Mouse (Mus musculus) embryo, embryonic 11 days (tissue): ENCODE results near the gene Rnf19b.

Experiments used
- DNase-seq: peaks from one replicate; pipeline ENCODE4 v3.0.0-alpha.2; 2015

The Rnf19b gene

DNA sequence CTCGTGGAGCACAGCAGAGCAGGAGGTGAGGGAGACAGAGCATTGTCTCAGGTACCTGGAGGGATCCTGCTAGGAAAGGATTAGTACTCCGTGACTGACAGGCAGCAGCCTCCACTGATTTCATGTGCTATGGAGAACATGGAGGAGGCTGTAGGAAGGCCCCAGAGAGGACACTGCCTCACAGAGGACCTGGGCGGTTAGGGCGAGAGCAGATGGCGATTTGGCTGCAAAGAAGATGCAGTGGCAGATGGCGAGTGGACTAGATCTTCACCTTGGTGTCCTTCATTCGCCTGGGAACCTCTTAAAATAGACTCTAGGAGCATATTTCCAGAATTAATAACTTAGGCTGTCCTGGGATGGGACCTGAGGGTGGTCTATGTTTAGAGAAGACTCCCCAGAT, 23.0 kb downstream of the Rnf19b start:
- DNase-seq: no peak

GRCm38 (mm10) chr4:129081512-129081911, 23.4 kb downstream of the Rnf19b start:
- DNase-seq: no peak

DNA sequence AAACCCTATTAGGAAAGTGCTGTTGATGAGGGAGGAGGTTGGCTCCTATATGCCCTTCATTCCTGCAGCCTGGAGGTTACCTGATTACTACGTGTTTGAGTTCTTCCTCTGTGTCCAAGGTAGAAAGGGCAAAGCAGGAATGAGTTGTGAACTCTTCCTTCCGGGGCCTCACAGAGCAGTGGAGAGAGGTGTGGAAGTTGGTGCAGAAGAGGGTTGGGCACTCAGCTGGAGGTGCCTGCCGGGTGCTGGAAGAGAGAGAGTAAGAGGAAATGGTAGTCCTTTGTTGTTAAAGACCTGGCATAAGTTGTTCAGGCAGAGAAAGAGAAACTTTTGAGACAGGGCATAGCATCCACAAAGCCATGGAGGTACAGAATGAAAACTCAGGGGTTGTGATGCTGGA, 23.9 kb downstream of the Rnf19b start:
- no peak for DNase-seq

- peak; percentile 86 for DNase-seq
Measured at GRCm38 (mm10) chr4:129082379-129083115, 24.5 kb downstream of the Rnf19b start.

- no peak for DNase-seq
Measured at GRCm38 (mm10) chr4:129084896-129085295, 26.8 kb downstream of the Rnf19b start.

DNA sequence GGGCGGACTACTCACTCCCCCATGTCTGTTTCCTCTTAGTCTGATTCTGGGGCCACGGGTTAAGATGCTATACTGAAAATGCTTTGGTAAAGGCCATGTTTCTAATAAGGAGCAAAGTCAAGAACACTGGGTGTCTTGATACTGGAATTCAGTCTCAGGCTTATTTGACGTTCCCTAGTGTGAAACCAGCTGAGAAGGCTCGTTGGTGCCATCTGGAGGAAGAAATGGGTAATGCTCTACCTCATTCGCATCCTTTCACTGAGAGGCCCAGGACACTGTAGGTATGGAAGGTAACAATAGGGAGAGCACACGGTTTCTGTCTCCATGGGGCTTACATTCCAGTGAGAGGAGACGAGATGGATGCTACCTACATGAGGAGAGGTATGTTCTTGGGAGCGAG, 28.0 kb downstream of the Rnf19b start:
- peak; percentile 77 for DNase-seq

DNA sequence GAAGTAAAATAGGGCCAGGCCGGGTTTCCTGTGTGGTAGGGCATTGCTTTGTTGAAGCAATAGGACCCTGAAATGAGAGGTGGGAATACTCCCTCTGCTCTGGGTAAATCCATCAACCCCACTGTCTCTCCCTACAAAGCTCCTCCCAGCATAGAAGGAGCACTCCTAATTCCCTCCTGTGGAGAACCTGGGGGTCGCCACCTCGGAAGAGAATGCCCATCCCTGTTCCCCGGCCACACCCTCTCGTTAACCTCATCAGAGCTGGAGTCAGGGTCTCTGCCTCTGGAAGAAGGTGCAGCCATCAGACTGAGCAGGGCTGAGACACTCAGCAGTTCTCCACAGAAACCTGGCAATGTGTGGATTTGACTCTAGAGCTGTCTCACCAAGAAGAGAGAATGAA, 29.8 kb downstream of the Rnf19b start:
- DNase-seq: no peak

GRCm38 (mm10) chr4:129095276-129095675, 37.2 kb downstream of the Rnf19b start:
- no peak for DNase-seq

- DNase-seq: no peak
Measured at GRCm38 (mm10) chr4:129097006-129097405, 38.9 kb downstream of the Rnf19b start.

DNA sequence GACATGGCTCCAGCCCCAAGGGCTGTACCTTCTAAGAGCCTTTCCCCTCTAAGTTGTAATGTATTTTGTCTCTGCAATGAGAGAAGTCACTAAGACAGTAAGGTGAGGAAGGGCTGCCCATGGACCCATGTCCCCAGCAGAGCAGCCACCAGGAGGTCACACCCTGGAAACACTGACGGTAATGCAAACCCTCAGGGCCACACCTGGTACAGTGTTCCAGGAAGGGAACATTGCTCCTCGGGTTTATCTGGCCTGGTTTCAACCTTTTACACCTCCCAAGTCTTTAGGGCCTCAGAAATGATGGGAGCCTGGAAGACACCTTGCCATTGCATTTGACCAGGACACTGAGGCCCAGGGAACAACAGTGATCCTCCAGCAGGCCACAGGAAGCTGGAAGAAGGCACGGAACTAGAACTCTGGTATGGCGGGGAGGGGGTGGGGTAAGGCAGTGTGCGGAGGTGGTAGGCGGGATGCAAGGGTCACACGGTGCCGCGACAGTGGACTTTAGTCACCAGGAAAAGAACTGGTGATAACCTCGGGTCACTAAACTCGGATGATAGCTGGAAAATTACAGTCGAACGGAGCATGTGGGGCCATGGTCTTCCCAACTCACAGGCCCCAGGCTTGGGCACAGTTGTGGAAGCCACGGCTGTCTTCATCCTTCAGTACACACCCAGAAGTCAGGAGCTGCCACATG, 44.2 kb downstream of the Rnf19b start:
- no peak for DNase-seq

DNA sequence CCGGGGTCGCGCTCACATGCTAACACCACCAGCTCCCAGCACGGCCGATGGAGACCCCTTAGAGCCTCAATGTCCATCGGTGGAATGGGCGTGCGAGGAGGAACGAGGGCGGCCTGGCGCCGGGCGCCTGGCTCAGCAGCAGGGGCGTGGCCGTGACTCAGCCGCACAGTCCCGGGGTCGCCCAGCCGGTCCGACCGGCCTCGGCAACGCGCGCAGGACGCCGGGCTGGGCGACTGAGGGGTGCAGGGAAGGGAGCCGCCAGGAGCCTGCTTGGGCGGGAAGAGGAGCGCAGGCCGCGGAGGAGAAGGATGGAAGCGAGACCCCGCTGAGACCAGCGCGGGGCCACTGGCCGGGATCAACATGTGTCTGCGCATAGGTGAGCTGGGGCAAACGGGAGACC, 47.3 kb downstream of the Rnf19b start, which contains the start of gene Tmem54:
Gene Tmem54, plus strand, starts transcription at position 193 of the 400 bp plus-strand sequence.
- peak; percentile 52 for DNase-seq

DNA sequence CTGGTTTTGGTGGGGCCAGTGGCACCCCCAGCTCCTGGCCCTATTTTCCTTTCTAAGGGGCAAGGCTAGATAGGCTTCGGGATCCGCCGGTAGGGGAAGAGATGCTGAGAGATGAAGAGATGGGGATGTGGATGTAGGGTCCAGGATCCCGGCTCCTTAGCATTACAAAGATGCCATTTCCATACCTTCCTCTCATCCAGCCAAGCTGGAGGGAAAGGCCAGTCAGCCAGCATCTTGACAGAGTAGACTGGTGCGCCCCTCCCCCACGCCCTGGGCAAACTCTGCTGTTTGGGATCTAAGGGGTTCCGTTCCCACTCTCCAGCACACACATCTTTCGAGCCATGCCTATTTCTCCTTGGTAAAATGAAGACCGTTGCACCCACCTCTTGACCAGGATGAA, 48.0 kb downstream of the Rnf19b start:
- DNase-seq: no peak

GRCm38 (mm10) chr4:129107348-129107899, 49.4 kb downstream of the Rnf19b start:
- DNase-seq: no peak

GRCm38 (mm10) chr4:129108624-129109023, 50.6 kb downstream of the Rnf19b start:
- no peak for DNase-seq

- no peak for DNase-seq
Measured at GRCm38 (mm10) chr4:129110804-129111203, 52.7 kb downstream of the Rnf19b start.

DNA sequence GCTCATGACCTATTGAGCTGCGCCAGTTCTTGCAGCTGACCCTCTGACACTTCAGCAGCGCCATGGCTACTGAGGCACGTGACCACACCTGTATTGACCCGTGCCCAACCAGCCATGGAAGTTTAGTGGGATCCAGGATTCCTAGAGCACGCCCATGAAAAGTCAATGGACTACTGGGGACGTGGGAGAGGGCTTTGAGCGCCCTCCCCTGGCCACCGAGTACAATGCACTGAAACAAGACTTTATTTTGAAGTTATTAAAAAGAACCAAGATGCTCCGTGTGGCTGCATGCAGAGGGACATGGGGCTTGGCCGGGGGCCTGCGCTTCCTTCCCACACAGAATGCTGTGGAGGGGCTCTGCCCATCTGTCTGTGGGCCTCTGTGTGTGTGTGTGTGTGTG, 53.3 kb downstream of the Rnf19b start:
- DNase-seq: no peak

GRCm38 (mm10) chr4:129112231-129112630, 54.2 kb downstream of the Rnf19b start:
- DNase-seq: no peak

GRCm38 (mm10) chr4:129113083-129113988, 55.3 kb downstream of the Rnf19b start:
- peak; percentile 90 for DNase-seq

DNA sequence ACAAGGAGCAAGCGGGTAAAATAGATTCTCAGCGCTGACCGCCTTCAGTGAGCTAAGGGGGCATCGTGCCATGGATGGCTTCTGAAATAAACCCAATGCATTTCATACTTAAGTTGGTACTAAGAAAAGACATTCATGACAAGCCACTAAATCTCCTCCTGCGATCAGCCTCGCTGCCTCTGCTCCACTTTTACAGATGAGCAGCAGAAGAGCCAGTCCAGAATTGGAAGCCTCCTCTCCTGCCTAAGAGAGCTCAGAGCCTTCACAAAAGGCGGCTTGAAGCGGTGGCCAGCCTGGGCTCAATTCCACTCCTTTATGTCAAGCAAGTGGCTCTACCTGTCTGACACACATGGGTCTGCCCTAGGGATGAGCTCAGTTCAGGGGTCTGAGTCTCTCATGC, 58.6 kb downstream of the Rnf19b start:
- no peak for DNase-seq

DNA sequence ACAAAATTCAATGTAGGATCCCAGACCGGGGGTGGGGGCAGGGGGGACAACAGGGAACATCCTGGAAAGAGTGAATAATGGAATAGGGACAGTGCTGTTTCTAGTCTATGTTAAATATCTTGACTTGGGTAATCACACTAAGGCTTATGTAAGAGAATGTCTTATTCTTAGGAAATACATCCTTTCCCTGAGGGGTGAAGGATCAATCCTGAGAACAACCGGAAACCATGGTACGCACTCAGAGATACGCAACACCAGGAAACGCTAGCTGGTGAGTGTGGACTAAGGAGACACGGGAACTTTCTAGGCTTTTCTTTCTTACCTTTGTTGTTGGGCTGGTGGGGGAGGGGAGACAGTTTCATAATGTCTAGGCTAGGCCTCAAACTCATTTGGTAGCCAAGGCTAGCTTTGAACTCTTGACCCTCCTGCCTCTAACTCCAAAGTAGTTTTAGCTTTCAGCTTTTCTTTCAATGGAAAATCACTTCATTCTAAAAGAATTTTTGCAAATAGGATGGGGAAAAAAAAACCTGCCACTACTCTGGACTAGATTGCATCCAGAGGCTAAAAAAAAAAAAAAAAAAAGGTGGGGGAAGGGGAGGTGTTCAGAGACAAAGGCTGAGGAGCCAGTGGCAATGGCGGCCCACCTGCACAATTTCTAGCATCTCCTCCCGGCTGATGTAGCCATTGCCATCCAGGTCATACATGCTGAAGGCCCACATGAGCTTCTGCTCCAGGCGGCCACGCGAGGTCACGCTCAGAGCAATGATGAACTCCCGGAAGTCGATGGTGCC, 59.8 kb downstream of the Rnf19b start:
- no peak for DNase-seq

GRCm38 (mm10) chr4:129119708-129120107, 61.6 kb downstream of the Rnf19b start:
- no peak for DNase-seq
